ENCODE assay signal across 19 mouse cellular contexts in the genomic region with DNA sequence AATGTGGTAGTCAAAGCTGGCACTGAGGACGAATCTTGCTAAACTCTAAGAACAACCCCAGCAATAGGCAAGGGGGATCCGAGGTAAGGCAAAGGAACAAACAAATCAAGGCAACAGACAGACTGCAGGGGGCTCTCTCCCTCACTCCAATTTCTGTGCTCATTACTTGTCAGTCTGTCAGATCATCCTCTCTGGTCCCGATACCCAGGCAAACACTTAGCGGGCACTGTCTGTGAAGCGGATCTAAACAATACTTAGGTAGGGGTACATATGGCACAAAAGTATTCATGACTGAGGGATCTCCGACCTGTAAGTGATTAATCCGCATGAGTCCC. TPM values are rescaled to one million over a fixed set of nuclear protein-coding genes. Genes with fewer than 3 reads are reported as not detected.
DNase-seq lines count a peak whose midpoint lies in the region; ATAC-seq and TF ChIP-seq lines count a peak whose summit lies in the region.
"Had no signal": no experiment of that assay in that cellular context is flagged by ENCODE, and none has a peak within 500 bp of the region (broad histone marks: within the 10 kb centered on the region; RNA-seq: fewer than 3 reads in every experiment).

No protein-coding gene starts in this region.

- H3K4me3 ChIP-seq in heart, embryonic 15.5 days: no peak overlapping the region
- no peak overlapping the region for H3K4me3 ChIP-seq in lung, embryonic 14.5 days (ENCODE audit: low read depth, low read length)
- no peak overlapping the region for H3K4me3 ChIP-seq in CH12.LX (replicated peaks in 1 of 3; ENCODE audit: low read depth in 2 of 3, low read length in 2 of 3, poor library complexity in 1 of 3)
- no peak overlapping the region for H3K4me3 ChIP-seq in hindbrain, embryonic 12.5 days
- H3K4me3 ChIP-seq in limb, embryonic 10.5 days: no peak overlapping the region
- H3K4me3 ChIP-seq: erythroblast, embryonic 14.5 days; heart, embryonic 10.5 days; kidney, embryonic 15.5 days; myocyte had no signal

- ATAC-seq in heart, embryonic 15.5 days (replicated peaks; ENCODE audit: insufficient number of reproducible peaks, insufficient read depth, low FRiP score, low read depth): no peak
- no peak for ATAC-seq in lung, embryonic 14.5 days (ENCODE audit: insufficient read depth)
- no peak for ATAC-seq in hindbrain, embryonic 12.5 days (ENCODE audit: low FRiP score)
- ATAC-seq: activated CD4-positive, CD25-positive, alpha-beta regulatory T cell, adult 4 months had no signal

- peaks cover 7% of the 10 kb centered on the region; the same call in 1 of the 2 replicates for H3K4me1 ChIP-seq in heart, embryonic 15.5 days (replicated peaks)
- no peaks in the 10 kb centered on the region for H3K4me1 ChIP-seq in lung, embryonic 14.5 days (ENCODE audit: insufficient read depth)
- H3K4me1 ChIP-seq in CH12.LX (ENCODE audit: control insufficient read depth in 1 of 2, insufficient read depth in 2 of 2): peaks cover 12 to 60% of the 10 kb centered on the region in 2 experiments
- H3K4me1 ChIP-seq in hindbrain, embryonic 12.5 days: peaks cover 51% of the 10 kb centered on the region
- H3K4me1 ChIP-seq in limb, embryonic 10.5 days: no peaks in the 10 kb centered on the region
- H3K4me1 ChIP-seq: kidney, embryonic 15.5 days had no signal

- WGBS in heart, embryonic 15.5 days: 76% methylated on average over 7 of the region's 7 CpGs
- 82% methylated on average over 7 of the region's 7 CpGs for WGBS in lung, embryonic 14.5 days
- WGBS in hindbrain, embryonic 12.5 days: 65% methylated on average over 7 of the region's 7 CpGs
- WGBS in limb, embryonic 10.5 days: 86% methylated on average over 7 of the region's 7 CpGs

- H3K4me2 ChIP-seq in heart, embryonic 15.5 days: no peak overlapping the region
- no peak overlapping the region for H3K4me2 ChIP-seq in lung, embryonic 14.5 days
- H3K4me2 ChIP-seq in CH12.LX (ENCODE audit: insufficient read depth, low read depth, poor library complexity, severe bottlenecking): peak overlapping the region; percentile 58; the same call in 1 of the 2 replicates
- H3K4me2 ChIP-seq in hindbrain, embryonic 12.5 days (replicated peaks): no peak overlapping the region
- H3K4me2 ChIP-seq: kidney, embryonic 15.5 days had no signal

- DNase-seq in heart, postnatal 36 days: no peak
- DNase-seq in lung, embryonic 14.5 days: no peak
- no peak for DNase-seq in lung, adult 18-20 months
- DNase-seq in CH12.LX (ENCODE audit: extremely low read depth): no peak
- no peak for DNase-seq in limb, embryonic 10.5 days (ENCODE audit: low spot score)
- no peak for DNase-seq in urinary bladder, postnatal 10 days (ENCODE audit: low spot score)
- DNase-seq: adrenal gland, postnatal 14 days; B cell, adult 2 months; cerebellum, adult 2 months; lung, adult 2 months; right cerebral cortex, postnatal 14 days had no signal

- no peaks in the 10 kb centered on the region for H3K9me3 ChIP-seq in heart, embryonic 15.5 days (replicated peaks)
- no peaks in the 10 kb centered on the region for H3K9me3 ChIP-seq in lung, embryonic 14.5 days (ENCODE audit: low read depth, low read length)
- no peaks in the 10 kb centered on the region for H3K9me3 ChIP-seq in CH12.LX (replicated peaks; ENCODE audit: low read length)
- no peaks in the 10 kb centered on the region for H3K9me3 ChIP-seq in hindbrain, embryonic 12.5 days (replicated peaks)
- no peaks in the 10 kb centered on the region for H3K9me3 ChIP-seq in limb, embryonic 10.5 days (replicated peaks)
- H3K9me3 ChIP-seq: heart, embryonic 10.5 days; kidney, embryonic 15.5 days had no signal

- 0 out of 2 replicates have a peak overlapping the region, but pooled peaks have one; percentile 33 for H3K27ac ChIP-seq in heart, embryonic 15.5 days
- H3K27ac ChIP-seq in lung, embryonic 14.5 days (ENCODE audit: low read depth): no peak overlapping the region
- H3K27ac ChIP-seq in CH12.LX (ENCODE audit: insufficient read depth, low read depth): peak overlapping the region; percentile 94
- H3K27ac ChIP-seq in hindbrain, embryonic 12.5 days: peak overlapping the region; percentile 3; the same call in 1 of the 2 replicates
- H3K27ac ChIP-seq in limb, embryonic 10.5 days: no peak overlapping the region
- H3K27ac ChIP-seq: heart, embryonic 10.5 days; kidney, embryonic 15.5 days had no signal

- no peak overlapping the region for H3K9ac ChIP-seq in heart, embryonic 15.5 days
- H3K9ac ChIP-seq in lung, embryonic 14.5 days: no peak overlapping the region
- peak overlapping the region; percentile 20 for H3K9ac ChIP-seq in CH12.LX (ENCODE audit: insufficient read depth, low read depth)
- H3K9ac ChIP-seq in hindbrain, embryonic 12.5 days: no peak overlapping the region
- H3K9ac ChIP-seq: kidney, embryonic 15.5 days had no signal

- peak; percentile 14; the same call in 1 of the 2 replicates for TF ChIP-seq CTCF in lung, embryonic 14.5 days (IDR thresholded peaks at IDR 0.05; ENCODE audit: low read depth)
- TF ChIP-seq CTCF in CH12.LX (conservative IDR thresholded peaks at IDR 0.05 in 1 of 2, IDR thresholded peaks at IDR 0.05 in 1 of 2; ENCODE audit: low read depth in 2 of 2, low read length in 2 of 2): peak in 1 of 2 experiments; percentile 60; a peak in 2 of 4 replicates

- in situ Hi-C loops in CH12.LX (cut with MboI; ENCODE audit: low pct_ligation_motif_present, low pct_unique_long_range_greater_than_20kb, low sequenced_read_pairs): no loop called here

- no peak for TF ChIP-seq EP300 in CH12.LX (IDR thresholded peaks at IDR 0.05; ENCODE audit: low read length)

- no peak; the same call in none of the 2 replicates for TF ChIP-seq RAD21 in CH12.LX (IDR thresholded peaks at IDR 0.05; ENCODE audit: low read depth, low read length)

- H3K79me2 ChIP-seq in CH12.LX (replicated peaks; ENCODE audit: control insufficient read depth, extremely low read depth, insufficient read depth, poor library complexity, severe bottlenecking): peaks cover 57% of the 10 kb centered on the region

- intact Hi-C loops in heart, postnatal 36 days (cut with DNase I): no loop called here

- dilution Hi-C loops in CH12.LX (cut with MboI; ENCODE audit: extremely low pct_ligation_motif_present, extremely low pct_unique_long_range_greater_than_20kb, low sequenced_read_pairs): no loop called here

- no peak for TF ChIP-seq POLR2A in CH12.LX (IDR thresholded peaks at IDR 0.05; ENCODE audit: low read depth, low read length)

- H3K27me3 ChIP-seq in heart, embryonic 15.5 days: no peaks in the 10 kb centered on the region
- no peaks in the 10 kb centered on the region for H3K27me3 ChIP-seq in lung, embryonic 14.5 days (ENCODE audit: insufficient read depth, low read length)
- no peaks in the 10 kb centered on the region for H3K27me3 ChIP-seq in CH12.LX (replicated peaks)
- H3K27me3 ChIP-seq in hindbrain, embryonic 12.5 days: no peaks in the 10 kb centered on the region
- H3K27me3 ChIP-seq in limb, embryonic 10.5 days (ENCODE audit: low read depth, poor library complexity, severe bottlenecking): no peaks in the 10 kb centered on the region
- H3K27me3 ChIP-seq: kidney, embryonic 15.5 days had no signal

- H3K36me3 ChIP-seq in heart, embryonic 15.5 days: peaks cover 50% of the 10 kb centered on the region
- peaks cover 57% of the 10 kb centered on the region for H3K36me3 ChIP-seq in lung, embryonic 14.5 days (ENCODE audit: insufficient read depth)
- H3K36me3 ChIP-seq in CH12.LX (replicated peaks in 1 of 2; ENCODE audit: control insufficient read depth in 1 of 2, insufficient read depth in 1 of 2, low read length in 1 of 2): peaks cover 64 to 96% of the 10 kb centered on the region in 2 experiments
- peaks cover 31% of the 10 kb centered on the region for H3K36me3 ChIP-seq in hindbrain, embryonic 12.5 days
- H3K36me3 ChIP-seq in limb, embryonic 10.5 days: peaks cover 79% of the 10 kb centered on the region

TF ChIP-seq in CH12.LX, 34 proteins besides CTCF, POLR2A, EP300 and RAD21 (continues in another document):
- TF ChIP-seq ETS1 (conservative IDR thresholded peaks at IDR 0.05; ENCODE audit: low read depth, low read length) (no peak), MAFK (IDR thresholded peaks at IDR 0.05; ENCODE audit: insufficient replicate concordance, low read length) (no peak), KAT2A (IDR thresholded peaks at IDR 0.05; ENCODE audit: insufficient replicate concordance, low read length) (no peak), MAX (IDR thresholded peaks at IDR 0.05; ENCODE audit: low read length) (no peak), ELF1 (IDR thresholded peaks at IDR 0.05; ENCODE audit: low read depth, low read length) (no peak), SMC3 (IDR thresholded peaks at IDR 0.05; ENCODE audit: low read depth, low read length) (peak; percentile 38)

RNA-seq across cellular contexts. Expression of gene Sars, which starts 8.7 kb away (rescaled TPM):
- polyA plus RNA-seq in heart, embryonic 15.5 days (2015; fragmentation: Nextera tagmentation; extraction: Ambion mirVana): 79.7 and 80.9 TPM in 2 replicates
- total RNA-seq in heart, postnatal 36 days (2021): 10 to 100 TPM; 82.6 to 83.9 TPM
- polyA plus RNA-seq in lung, embryonic 14.5 days (2014; fragmentation: Nextera tagmentation; extraction: Ambion mirVana): 118 and 119 TPM in 2 replicates
- total RNA-seq in CH12.LX (2012; rRNA removed) (255 and 373 TPM in 2 replicates), CH12.LX (2014; rRNA removed) (377 and 422 TPM in 2 replicates)
- 394 and 470 TPM in 2 replicates for polyA plus RNA-seq in CH12.LX (2012; ENCODE audit: insufficient read length, low read depth)
- polyA plus RNA-seq in hindbrain, embryonic 12.5 days (2016; fragmentation: Nextera tagmentation; extraction: Ambion mirVana): 186 and 188 TPM in 2 replicates
- 117 and 125 TPM in 2 replicates for polyA plus RNA-seq in limb, embryonic 10.5 days (2016; fragmentation: Nextera tagmentation; extraction: Ambion mirVana)

RNA-seq across cellular contexts. Expression of gene Celsr2, which starts 21.0 kb away (rescaled TPM):
- polyA plus RNA-seq in heart, embryonic 15.5 days (2015; fragmentation: Nextera tagmentation; extraction: Ambion mirVana): 2.4 and 3.6 TPM in 2 replicates
- 1 to 10 TPM; 6.6 to 7.4 TPM for total RNA-seq in heart, postnatal 36 days (2021)
- 8.3 and 9.4 TPM in 2 replicates for polyA plus RNA-seq in lung, embryonic 14.5 days (2014; fragmentation: Nextera tagmentation; extraction: Ambion mirVana)
- total RNA-seq in CH12.LX (2012; rRNA removed) (not detected in 2 replicates), CH12.LX (2014; rRNA removed) (not detected in 2 replicates)
- not detected in 2 replicates for polyA plus RNA-seq in CH12.LX (2012; ENCODE audit: insufficient read length, low read depth)
- 63.3 and 75.2 TPM in 2 replicates for polyA plus RNA-seq in hindbrain, embryonic 12.5 days (2016; fragmentation: Nextera tagmentation; extraction: Ambion mirVana)
- polyA plus RNA-seq in limb, embryonic 10.5 days (2016; fragmentation: Nextera tagmentation; extraction: Ambion mirVana): 4.0 and 4.4 TPM in 2 replicates
- polyA plus RNA-seq: myocyte had no signal

RNA-seq across cellular contexts. Expression of gene Psrc1, which starts 52.7 kb away (rescaled TPM):
- polyA plus RNA-seq in heart, embryonic 15.5 days (2015; fragmentation: Nextera tagmentation; extraction: Ambion mirVana): 17.1 and 23.1 TPM in 2 replicates
- under 1 TPM; 0.39 to 0.68 TPM for total RNA-seq in heart, postnatal 36 days (2021)
- 76.5 and 79.7 TPM in 2 replicates for polyA plus RNA-seq in lung, embryonic 14.5 days (2014; fragmentation: Nextera tagmentation; extraction: Ambion mirVana)
- total RNA-seq in CH12.LX (2012; rRNA removed) (76.2 and 89.1 TPM in 2 replicates), CH12.LX (2014; rRNA removed) (105 and 106 TPM in 2 replicates)
- polyA plus RNA-seq in CH12.LX (2012; ENCODE audit: insufficient read length, low read depth): 101 and 108 TPM in 2 replicates
- polyA plus RNA-seq in hindbrain, embryonic 12.5 days (2016; fragmentation: Nextera tagmentation; extraction: Ambion mirVana): 39.4 and 41.0 TPM in 2 replicates
- 96.6 and 100 TPM in 2 replicates for polyA plus RNA-seq in limb, embryonic 10.5 days (2016; fragmentation: Nextera tagmentation; extraction: Ambion mirVana)
- total RNA-seq: liver, adult 2 months had no signal

Comparison
In these comparisons a context has a peak if more than half of its experiments do, and no peak if none do; other contexts are left out.
1. H3K27ac ChIP-seq: peak in heart, embryonic 15.5 days (single experiment), CH12.LX (single experiment) and hindbrain, embryonic 12.5 days (single experiment); none in lung, embryonic 14.5 days (single experiment) and limb, embryonic 10.5 days (single experiment).